ENCODE assay signal across 8 mouse cellular contexts in genomic region chr4:48842777-48843214, GRCm38 (mm10).
A peak's percentile ranks its signal among the peaks of the same experiment; 100 is the strongest.
DNase-seq lines count a peak whose midpoint lies in the region; ATAC-seq lines count a peak whose summit lies in the region.

No protein-coding gene starts in this region.

- ATAC-seq in megakaryocyte, adult 5-6 weeks (ENCODE audit: poor library complexity, severe bottlenecking) = no peak

- DNase-seq in layer of hippocampus, adult 11-12 months (ENCODE audit: low spot score) = peak; percentile 25
- no peak for DNase-seq in layer of hippocampus, adult 9-10 months (ENCODE audit: low spot score)
- peak; percentile 25 to 31 for DNase-seq in cerebellum, postnatal 25 days
- DNase-seq in gastrocnemius, postnatal 10 days = peak; percentile 48
- peak; percentile 40 to 54 for DNase-seq in kidney, postnatal 4 days
- DNase-seq in adrenal gland, postnatal 25 days = no peak
- DNase-seq in spleen, adult 12 weeks (ENCODE audit: low spot score) = no peak

Comparison
In these comparisons a context has a peak if more than half of its experiments do, and no peak if none do; other contexts are left out.
1. DNase-seq: peak in layer of hippocampus, adult 11-12 months (single experiment), cerebellum, postnatal 25 days (2 of 2), gastrocnemius, postnatal 10 days (single experiment) and kidney, postnatal 4 days (2 of 2); none in layer of hippocampus, adult 9-10 months (single experiment), adrenal gland, postnatal 25 days (single experiment) and spleen, adult 12 weeks (single experiment).